Mouse (Mus musculus) cerebellum, adult 18-20 months (tissue): ENCODE results near the gene Socs7.
A peak's percentile ranks its signal among the peaks of the same experiment; 100 is the strongest.

ENCODE experiments used
- DNase-seq, 2 experiments: peaks; one replicate each; pipeline ENCODE4 v3.0.0; 2021

Gene Socs7

GRCm38 (mm10) chr11:97393658-97394057, 31.3 kb downstream of the Socs7 start:
- no peak for DNase-seq

GRCm38 (mm10) chr11:97394146-97394545, 31.8 kb downstream of the Socs7 start:
- DNase-seq, result no peak

DNA sequence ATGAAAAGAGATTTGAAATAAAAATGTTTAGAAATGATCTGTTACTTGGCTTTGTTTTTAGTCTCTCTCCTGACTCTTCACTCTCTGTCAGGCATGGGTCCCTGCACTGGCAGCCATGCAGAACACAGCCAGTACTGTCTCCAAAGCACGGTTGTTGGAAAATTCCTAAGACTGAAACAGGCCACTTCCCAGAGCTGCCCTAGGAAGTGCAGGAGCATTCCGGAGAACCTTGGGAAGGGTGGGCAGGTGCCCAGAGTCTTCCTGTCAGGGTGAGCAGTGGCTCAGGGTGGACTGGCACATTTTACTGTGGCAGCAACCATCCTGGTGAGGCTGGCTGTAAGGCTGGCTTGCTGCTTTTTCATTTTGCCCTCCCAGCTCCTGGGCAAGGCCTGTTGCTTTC, 36.2 kb downstream of the Socs7 start:
- no peak for DNase-seq

GRCm38 (mm10) chr11:97399958-97400710, 37.8 kb downstream of the Socs7 start:
- peak; percentile 85 to 86 for DNase-seq

DNA sequence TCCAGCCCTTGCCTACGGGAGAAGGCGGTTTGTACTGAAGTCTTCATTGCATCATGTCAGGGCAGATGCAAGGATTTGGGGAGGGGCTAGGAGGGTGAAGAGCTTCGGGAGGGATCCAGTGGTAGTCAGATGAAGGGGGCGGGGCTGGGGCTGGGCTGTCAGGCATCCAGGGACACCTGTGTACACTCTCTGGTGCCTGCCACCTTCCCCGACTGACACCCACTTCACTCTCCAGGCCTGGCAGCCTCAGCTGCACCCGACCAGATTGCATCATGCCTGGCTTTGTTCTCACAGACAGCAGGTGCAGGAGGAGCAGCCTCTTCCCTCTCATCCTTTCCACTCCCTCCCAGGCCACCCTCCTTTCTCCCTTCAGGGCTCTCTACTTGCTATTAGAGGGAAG, 38.7 kb downstream of the Socs7 start:
- peak; percentile 77 to 89 for DNase-seq

GRCm38 (mm10) chr11:97401686-97402435, 39.5 kb downstream of the Socs7 start:
- no peak for DNase-seq

- no peak for DNase-seq
Measured at GRCm38 (mm10) chr11:97402746-97403145, 40.4 kb downstream of the Socs7 start.

DNA sequence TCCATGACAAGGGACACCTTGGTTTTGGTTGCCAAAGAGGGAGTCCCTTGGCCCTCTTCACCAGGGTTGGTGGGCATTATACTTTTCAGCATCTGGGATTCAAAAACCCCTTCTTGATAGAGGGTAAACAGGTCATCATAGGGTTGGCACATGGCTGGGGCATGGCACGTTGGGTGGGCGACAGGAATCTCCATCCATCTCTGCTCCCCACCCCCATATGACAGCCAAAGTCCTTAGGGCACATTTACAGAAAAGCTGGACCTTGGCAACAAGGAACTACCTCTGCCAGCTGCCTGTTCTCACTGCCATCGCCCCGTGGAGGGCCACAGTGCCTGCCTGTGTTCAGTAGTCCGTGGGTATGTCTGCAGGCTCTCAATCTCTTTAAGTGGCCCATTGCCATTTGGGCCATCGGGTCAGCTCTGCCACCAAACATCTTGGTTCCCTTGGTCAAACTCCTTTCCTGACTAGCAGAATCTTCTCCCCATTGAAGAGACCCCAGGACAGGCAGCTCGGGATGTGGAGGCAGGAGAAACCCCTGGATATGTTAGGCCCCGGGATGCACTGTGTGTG, 41.3 kb downstream of the Socs7 start:
- no peak for DNase-seq

GRCm38 (mm10) chr11:97404184-97404760, 41.9 kb downstream of the Socs7 start:
- peak; percentile 65 to 72 for DNase-seq

- peak in 1 of 2 experiments; percentile 37 for DNase-seq
Measured at GRCm38 (mm10) chr11:97404761-97405190, 42.4 kb downstream of the Socs7 start.

- DNase-seq, result no peak
Measured at GRCm38 (mm10) chr11:97406094-97406951, 44.0 kb downstream of the Socs7 start.

GRCm38 (mm10) chr11:97407456-97407855, 45.1 kb downstream of the Socs7 start:
- no peak for DNase-seq

DNA sequence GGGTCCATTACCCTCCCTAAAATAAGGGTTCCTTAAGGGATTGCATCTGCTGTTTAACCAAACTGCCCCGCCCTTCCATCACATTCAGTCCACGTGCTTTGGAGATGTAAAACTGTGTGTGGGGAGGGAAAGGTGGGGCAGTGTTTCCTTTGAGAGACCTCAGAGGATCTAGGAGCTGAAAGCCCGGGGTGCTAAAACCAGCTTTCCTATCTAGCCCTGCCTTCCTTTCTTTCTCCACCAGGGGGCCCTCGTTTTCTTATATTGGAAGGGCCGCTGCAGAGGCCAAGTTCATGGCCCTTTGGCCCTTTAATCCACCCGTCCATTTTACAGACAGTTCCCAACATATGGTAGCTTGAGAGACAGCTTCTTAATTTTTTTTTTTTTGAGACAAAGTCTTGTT, 45.8 kb downstream of the Socs7 start:
- peak; percentile 86 to 87 for DNase-seq

GRCm38 (mm10) chr11:97410958-97411357, 48.6 kb downstream of the Socs7 start:
- no peak for DNase-seq

DNA sequence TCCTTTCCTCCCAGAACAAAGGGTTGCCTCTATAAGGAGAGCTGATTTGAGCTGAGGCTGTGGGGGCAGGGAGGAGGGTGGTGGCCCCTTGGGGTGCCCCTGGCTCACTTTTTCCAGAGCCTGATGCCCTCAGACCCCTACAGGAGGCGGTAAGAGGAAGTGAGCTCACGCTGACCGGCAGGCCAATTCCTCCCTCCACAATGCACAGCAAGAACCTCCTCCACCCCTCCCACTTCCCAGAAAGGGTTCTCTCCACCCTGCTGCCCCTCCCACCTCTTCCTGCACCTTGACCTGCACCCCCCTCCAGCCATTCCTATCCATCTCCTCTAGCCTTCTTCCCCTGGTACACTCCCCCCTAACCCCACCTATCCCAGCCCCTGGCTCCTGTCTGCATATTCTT, 49.8 kb downstream of the Socs7 start:
- DNase-seq, result no peak

DNA sequence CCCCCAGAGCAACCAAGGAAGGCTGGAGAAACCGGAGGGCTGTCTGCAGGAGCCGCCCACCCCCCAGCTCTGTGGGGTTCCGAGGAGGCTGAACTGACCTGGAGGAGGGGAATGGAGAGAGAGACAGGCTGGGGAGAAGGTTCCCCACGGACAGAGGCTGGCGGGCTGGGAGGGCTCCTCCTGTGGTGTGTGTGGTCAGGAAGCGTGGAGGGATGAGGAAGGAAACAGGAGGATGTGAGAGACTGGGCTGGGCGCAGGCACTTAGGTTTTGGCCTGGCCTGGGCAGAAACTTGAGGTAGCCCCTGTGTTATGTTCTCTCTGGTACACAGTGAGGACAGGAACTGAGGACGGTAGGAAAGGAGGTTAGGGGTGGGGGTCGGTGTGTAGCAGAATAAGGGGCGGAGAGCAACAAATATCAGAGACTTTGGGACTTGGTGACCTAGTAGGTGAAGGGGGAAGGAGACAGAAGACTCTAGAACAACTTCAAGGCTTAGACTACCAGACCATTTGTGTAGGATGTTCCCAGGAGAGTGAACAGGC, 50.5 kb downstream of the Socs7 start:
- no peak for DNase-seq

- no peak for DNase-seq
Measured at GRCm38 (mm10) chr11:97415330-97415711, 53.0 kb downstream of the Socs7 start, which contains the start of gene Arhgap23. Arhgap23 (plus strand) TSS chr11:97415533.

GRCm38 (mm10) chr11:97415712-97416636, 53.6 kb downstream of the Socs7 start:
- no peak for DNase-seq

DNA sequence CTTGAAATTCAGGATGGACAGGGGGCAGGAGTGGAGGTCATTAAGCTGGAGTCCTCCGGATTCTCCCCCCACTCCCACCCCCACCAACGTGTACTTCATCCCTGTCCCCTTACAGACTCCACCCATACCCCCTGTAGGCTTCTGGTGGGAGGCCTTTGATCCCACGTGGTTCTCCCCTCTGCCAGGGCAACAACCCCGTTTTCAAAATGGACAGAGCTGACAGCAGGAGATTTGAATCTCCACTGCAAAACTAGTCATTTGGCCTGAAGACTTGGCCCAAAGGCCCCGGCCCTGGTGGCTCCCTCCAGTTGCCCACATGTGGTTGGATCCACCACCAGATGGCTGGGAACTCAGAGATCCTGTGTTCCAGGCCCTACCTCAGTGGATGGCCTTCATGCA, 54.3 kb downstream of the Socs7 start:
- no peak for DNase-seq

GRCm38 (mm10) chr11:97418834-97419539, 56.6 kb downstream of the Socs7 start:
- peak in 1 of 2 experiments; percentile 36 for DNase-seq
